Mouse (Mus musculus): ENCODE data around the gene Sycp2l.

- TF ChIP-seq POLR2A (IDR thresholded peaks at IDR 0.05; ENCODE audit: borderline replicate concordance, low read depth, low read length), result no peak
- TF ChIP-seq CTCF (IDR thresholded peaks at IDR 0.05; ENCODE audit: low read depth, low read length), result no peak
Measured at GRCm38 (mm10) chr13:41105541-41105940, 8.6 kb upstream of the Sycp2l start.

All from bone marrow macrophage, adult 2 months (primary cell).